Mouse (Mus musculus): ENCODE measurements around the gene Rims4.

GRCm38 (mm10) chr2:163895156-163895555 is 23.3 kb downstream of the Rims4 start:
- TF ChIP-seq POLR2A (IDR thresholded peaks at IDR 0.05; ENCODE audit: borderline replicate concordance, control insufficient read depth, low read depth, low read length) (no peak), CTCF (IDR thresholded peaks at IDR 0.05; ENCODE audit: control insufficient read depth, insufficient read depth, low read length) (no peak)
